Mouse (Mus musculus) hindbrain, embryonic 16.5 days (tissue): ENCODE measurements around the gene Sptbn4. TPM values are rescaled to one million over a fixed set of nuclear protein-coding genes. Genes with fewer than 3 reads are reported as not detected.

Experiments
- ATAC-seq: fragments of 200-750 bp; cut with Nextera tagmentation; 2 replicates; pipeline ENCODE4 v1.8.0; 2017; ENCODE audit warnings: moderate TSS enrichment, moderate library complexity
- H3K27ac ChIP-seq: fragments of 300-500 bp; sonication (generic); 2 replicates; pipeline ENCODE4 v1.5.1; 2014; ENCODE audit warnings: low read depth, mild to moderate bottlenecking, control low read depth, low read length, moderate library complexity
- H3K27me3 ChIP-seq: fragments of 300-500 bp; sonication (generic); replicated peaks from 2 replicates; pipeline ENCODE4 v1.6.1; 2014; ENCODE audit warnings: low read length; ENCODE audit not compliant: control insufficient read depth, insufficient read depth
- H3K36me3 ChIP-seq: fragments of 300-500 bp; sonication (generic); 2 replicates; pipeline ENCODE4 v1.6.1; 2014; ENCODE audit warnings: mild to moderate bottlenecking, low read length, moderate library complexity, mixed read lengths; ENCODE audit not compliant: control insufficient read depth, insufficient read depth
- H3K4me1 ChIP-seq: fragments of 300-500 bp; sonication (generic); 2 replicates; pipeline ENCODE4 v1.6.1; 2014; ENCODE audit warnings: low read depth, low read length; ENCODE audit not compliant: control insufficient read depth, insufficient read depth
- H3K4me2 ChIP-seq: fragments of 300-500 bp; sonication (generic); 2 replicates; pipeline ENCODE4 v1.6.1; 2014; ENCODE audit warnings: mild to moderate bottlenecking, low read length, control low read depth, moderate library complexity
- H3K4me3 ChIP-seq: fragments of 300-500 bp; sonication (generic); 2 replicates; pipeline ENCODE4 v1.5.1; 2014; ENCODE audit warnings: mild to moderate bottlenecking, low read length, control low read depth, moderate library complexity
- H3K9ac ChIP-seq: fragments of 300-500 bp; sonication (generic); 2 replicates; pipeline ENCODE4 v1.6.1; 2014; ENCODE audit warnings: low read depth, mild to moderate bottlenecking, control low read depth, low read length, moderate library complexity
- H3K9me3 ChIP-seq: fragments of 300-500 bp; sonication (generic); 2 replicates; pipeline ENCODE4 v1.6.1; 2014; ENCODE audit warnings: mild to moderate bottlenecking, low read length, moderate library complexity; ENCODE audit not compliant: control insufficient read depth
- WGBS: fragments of 180-500 bp; shearing (Covaris S2); extraction: QIAGEN DNeasy Blood & Tissue Kit; methylation state at CpG from one replicate; pipeline ENCODE4 v1.1.7; 2014; 5-methylcytosine and 5-hydroxymethylcytosine counted together
- polyA plus RNA-seq: library from polyadenylated mRNA; unstranded; fragments of >200 nt; fragmentation: Nextera tagmentation; extraction: Ambion mirVana; gene quantifications from 2 replicates; pipeline ENCODE4 v1.2.1, GENCODE M21; 2015

Sptbn4 gene
- polyA plus RNA-seq, 1 experiment from 2014 or later = 3.1 TPM

DNA sequence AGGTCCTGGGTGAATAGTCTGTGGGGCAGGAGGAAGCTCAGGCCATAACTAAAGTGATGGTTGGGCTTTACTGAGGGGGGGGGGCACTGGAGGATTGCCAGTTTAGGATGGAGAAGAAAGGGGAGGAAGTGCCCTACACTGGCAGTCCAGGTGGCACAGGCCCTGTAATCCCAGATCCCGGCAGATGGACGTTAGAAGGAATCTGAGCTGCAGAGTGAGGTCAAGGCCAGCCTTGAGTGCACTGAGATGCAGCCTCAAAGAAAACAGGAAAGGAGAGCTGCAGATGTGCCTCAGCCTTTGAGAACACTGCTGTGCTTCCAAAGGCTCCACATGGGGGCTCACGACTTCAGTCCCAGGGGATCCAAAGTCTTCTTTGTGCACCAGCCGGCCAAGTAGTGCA is 20.2 kb upstream of the Sptbn4 start:
- no peak overlapping the region for H3K4me2 ChIP-seq
- no peak overlapping the region for H3K27ac ChIP-seq
- no peaks in the 10 kb centered on the region for H3K36me3 ChIP-seq
- H3K27me3 ChIP-seq = no peaks in the 10 kb centered on the region
- no peak overlapping the region for H3K4me3 ChIP-seq
- H3K9ac ChIP-seq = no peak overlapping the region
- peaks cover 4% of the 10 kb centered on the region for H3K4me1 ChIP-seq
- WGBS = 36% methylated on average over 4 of the region's 4 CpGs
- 0 out of 2 replicates have a peak, but pooled peaks have one; percentile 10 for ATAC-seq
- no peaks in the 10 kb centered on the region for H3K9me3 ChIP-seq

DNA sequence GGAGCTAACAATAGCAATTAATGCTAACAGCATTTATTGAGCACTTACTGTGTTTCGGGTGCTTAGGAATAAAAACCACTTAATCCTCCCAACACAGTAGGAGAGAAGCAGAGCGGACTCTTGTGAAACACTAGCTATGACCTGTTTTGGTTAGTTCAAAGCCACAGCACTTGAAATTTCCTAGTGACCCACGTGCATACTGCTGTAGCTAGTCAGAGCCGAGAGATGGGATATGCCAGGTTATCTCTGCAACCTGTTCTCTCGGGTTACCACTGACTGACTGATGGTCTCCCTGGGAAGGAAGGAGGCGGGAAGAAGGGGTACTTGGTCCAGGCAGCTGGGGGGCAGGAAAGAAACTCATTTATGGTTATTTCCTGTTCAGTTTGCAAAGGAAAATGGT is 13.0 kb upstream of the Sptbn4 start:
- Histone ChIP-seq H3K36me3 (no peaks in the 10 kb centered on the region), H3K9me3 (no peaks in the 10 kb centered on the region), H3K4me2 (no peak overlapping the region), H3K4me3 (no peak overlapping the region), H3K9ac (no peak overlapping the region), H3K27ac (no peak overlapping the region), H3K27me3 (no peaks in the 10 kb centered on the region), H3K4me1 (no peaks in the 10 kb centered on the region)
- WGBS = 89% methylated on average over 6 of the region's 6 CpGs
- no peak for ATAC-seq

DNA sequence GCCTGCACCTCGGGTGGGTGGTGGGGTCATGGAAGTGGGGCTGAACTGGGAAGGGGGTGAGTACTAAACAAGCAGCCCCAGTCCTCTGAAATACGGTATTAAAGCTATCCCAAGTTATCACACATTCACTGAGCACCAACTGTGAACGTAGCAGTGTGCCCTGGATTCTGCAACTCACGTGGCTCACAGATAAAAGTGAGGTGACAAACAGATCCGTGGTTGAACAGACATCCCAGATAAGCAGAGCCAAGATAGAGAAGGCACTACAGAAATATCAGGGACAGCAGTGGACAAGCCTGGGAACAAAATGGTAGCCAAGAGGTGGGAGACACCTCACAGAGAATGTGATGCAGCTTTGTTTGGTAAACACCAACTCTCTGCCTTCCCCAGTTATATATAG is 12.2 kb upstream of the Sptbn4 start:
- WGBS = 94% methylated on average over 5 of the region's 5 CpGs
- no peak for ATAC-seq
- Histone ChIP-seq H3K36me3 (no peaks in the 10 kb centered on the region), H3K27me3 (no peaks in the 10 kb centered on the region), H3K9me3 (no peaks in the 10 kb centered on the region), H3K4me1 (no peaks in the 10 kb centered on the region), H3K9ac (no peak overlapping the region), H3K4me2 (no peak overlapping the region), H3K27ac (no peak overlapping the region), H3K4me3 (no peak overlapping the region)

DNA sequence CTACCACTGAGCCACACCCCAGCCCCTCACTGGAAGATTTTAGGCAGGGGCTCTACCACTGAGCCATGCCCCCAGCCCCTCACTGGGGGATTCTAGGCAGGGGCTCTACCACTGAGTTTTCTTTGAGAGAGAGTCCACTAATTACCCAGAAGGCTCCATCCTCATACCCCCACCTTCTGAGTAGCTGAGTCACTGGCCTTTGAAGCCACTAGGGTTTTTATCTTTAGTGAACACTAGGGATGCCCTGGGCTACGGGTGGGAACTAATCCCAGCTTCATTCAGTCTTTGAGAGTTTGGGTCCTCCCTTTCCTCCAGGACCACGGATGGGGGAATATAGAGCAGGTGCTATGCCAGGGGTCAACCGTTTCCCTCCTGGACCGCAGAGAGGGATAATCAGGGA is 11.1 kb upstream of the Sptbn4 start:
- H3K4me3 ChIP-seq = no peak overlapping the region
- H3K9me3 ChIP-seq = no peaks in the 10 kb centered on the region
- no peaks in the 10 kb centered on the region for H3K36me3 ChIP-seq
- no peak overlapping the region for H3K27ac ChIP-seq
- no peak for ATAC-seq
- H3K4me2 ChIP-seq = no peak overlapping the region
- WGBS = 91% methylated on average over 4 of the region's 4 CpGs
- no peak overlapping the region for H3K9ac ChIP-seq
- no peaks in the 10 kb centered on the region for H3K4me1 ChIP-seq
- no peaks in the 10 kb centered on the region for H3K27me3 ChIP-seq

DNA sequence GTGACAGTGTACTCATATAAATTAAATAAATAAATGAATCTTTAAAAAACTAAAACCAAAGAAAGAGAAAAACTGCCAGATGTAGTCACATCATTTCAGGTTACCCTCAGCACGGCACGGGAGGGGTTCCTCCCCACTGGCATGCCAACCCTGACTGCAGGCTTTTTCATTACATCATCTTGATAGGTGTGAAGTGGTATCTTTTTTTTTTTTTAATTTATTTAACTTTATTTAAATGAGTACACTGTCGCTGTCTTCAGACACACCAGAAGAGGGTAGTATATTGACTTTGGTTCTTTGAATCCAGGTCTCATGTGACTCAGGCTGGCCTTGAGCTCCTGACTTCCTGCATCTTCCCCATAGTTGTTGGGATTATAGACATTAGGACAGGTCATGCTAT is 7.8 kb upstream of the Sptbn4 start:
- no peak for ATAC-seq
- no peak overlapping the region for H3K4me2 ChIP-seq

DNA sequence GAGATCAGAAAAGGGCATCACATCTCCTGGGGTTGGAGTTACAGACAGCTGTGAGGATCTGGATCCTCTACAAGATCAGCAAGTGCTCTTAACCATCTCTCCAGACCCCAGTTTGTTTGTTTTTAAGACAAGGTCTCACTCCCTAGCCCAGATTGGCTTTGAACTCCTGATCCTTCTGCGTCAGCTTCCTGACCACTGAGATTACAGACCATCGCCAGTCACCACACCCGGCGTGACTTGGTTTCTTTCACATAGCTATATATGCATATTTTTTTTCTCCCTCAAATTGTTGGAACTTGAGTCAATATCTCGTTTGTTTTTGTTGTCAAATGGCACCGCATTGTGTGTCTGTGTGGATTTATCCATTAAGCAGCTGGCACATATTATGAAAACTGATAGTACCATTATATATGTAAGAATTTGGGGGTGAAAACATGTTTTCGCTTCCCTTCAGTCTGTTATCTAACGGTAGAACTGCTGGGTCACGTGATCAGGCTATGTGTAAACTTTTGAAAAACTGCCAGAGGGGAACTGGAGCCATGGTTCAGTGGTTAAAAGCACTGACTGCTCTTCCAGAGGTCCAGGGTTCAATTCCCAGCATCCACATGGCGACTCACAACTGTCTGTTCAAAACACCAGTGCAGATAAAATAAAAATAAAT is 7.1 kb upstream of the Sptbn4 start:
- Histone ChIP-seq H3K4me3 (no peak overlapping the region), H3K36me3 (no peaks in the 10 kb centered on the region), H3K4me2 (no peak overlapping the region), H3K27me3 (no peaks in the 10 kb centered on the region), H3K9ac (no peak overlapping the region), H3K9me3 (no peaks in the 10 kb centered on the region), H3K4me1 (no peaks in the 10 kb centered on the region), H3K27ac (no peak overlapping the region)
- 80% methylated on average over 10 of the region's 10 CpGs for WGBS
- ATAC-seq = no peak

More for the DNA sequence above, 7.8 kb upstream of the Sptbn4 start:
- H3K27ac ChIP-seq = no peak overlapping the region
- no peaks in the 10 kb centered on the region for H3K9me3 ChIP-seq
- no peaks in the 10 kb centered on the region for H3K27me3 ChIP-seq
- H3K9ac ChIP-seq = no peak overlapping the region
- H3K36me3 ChIP-seq = no peaks in the 10 kb centered on the region
- no peak overlapping the region for H3K4me3 ChIP-seq
- WGBS = 95% methylated on average over 3 of the region's 3 CpGs
- H3K4me1 ChIP-seq = no peaks in the 10 kb centered on the region

DNA sequence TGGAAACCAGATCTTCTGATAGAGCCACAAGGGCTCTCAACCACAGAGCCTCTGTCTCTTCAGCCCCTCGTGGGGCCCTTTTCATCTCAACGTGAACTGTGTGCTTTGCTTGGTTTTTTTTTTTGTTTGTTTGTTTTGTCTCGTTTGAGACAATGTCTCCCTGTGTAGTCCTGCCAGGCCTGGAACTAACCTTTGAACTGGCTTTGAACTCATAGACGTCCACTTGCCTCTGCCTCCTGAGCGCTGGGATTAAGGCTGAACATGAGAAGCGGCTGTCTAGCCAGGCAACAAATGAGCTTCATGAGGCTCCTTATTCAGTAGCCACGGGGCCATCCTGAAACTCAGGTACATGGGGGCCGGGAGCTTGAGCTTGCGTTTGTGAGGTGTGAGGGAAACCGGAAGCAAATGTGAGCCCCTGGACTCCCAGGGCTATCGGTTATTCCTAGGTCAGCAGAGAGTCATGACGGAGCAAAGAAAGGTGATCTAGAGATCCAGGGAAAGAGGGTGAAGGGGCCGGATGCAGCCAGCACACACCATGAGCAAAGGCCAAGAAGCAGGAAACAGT is 4.8 kb upstream of the Sptbn4 start:
- 61% methylated on average over 13 of the region's 13 CpGs for WGBS
- no peak for ATAC-seq
- no peak overlapping the region for H3K4me2 ChIP-seq
- H3K36me3 ChIP-seq = no peaks in the 10 kb centered on the region
- H3K27me3 ChIP-seq = no peaks in the 10 kb centered on the region
- no peak overlapping the region for H3K27ac ChIP-seq
- H3K4me1 ChIP-seq = peaks cover 5% of the 10 kb centered on the region; the same call in 1 of the 2 replicates
- H3K9ac ChIP-seq = no peak overlapping the region
- H3K4me3 ChIP-seq = no peak overlapping the region
- no peaks in the 10 kb centered on the region for H3K9me3 ChIP-seq

DNA sequence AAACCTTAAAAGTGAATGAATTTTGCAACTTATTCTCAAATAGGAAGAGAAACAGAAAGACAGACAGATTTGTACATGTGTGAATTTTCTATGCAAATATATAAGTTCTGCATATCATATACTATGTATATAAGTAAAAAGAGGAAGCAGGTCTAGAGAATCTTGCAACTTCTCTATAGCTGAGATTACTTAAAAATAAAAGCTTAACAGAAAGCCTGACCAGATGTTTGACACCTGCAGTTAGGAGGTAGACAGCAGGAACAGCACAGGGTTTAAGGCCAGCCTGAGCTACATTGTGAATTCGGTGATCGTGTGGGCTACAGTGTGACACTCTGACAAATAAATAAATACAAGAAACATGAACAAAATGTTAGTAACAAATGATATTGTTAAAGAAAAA is 3.9 kb upstream of the Sptbn4 start:
- Histone ChIP-seq H3K27ac (no peak overlapping the region), H3K9ac (no peak overlapping the region), H3K4me3 (no peak overlapping the region), H3K4me1 (peaks cover 5% of the 10 kb centered on the region), H3K4me2 (no peak overlapping the region), H3K9me3 (no peaks in the 10 kb centered on the region), H3K36me3 (no peaks in the 10 kb centered on the region), H3K27me3 (no peaks in the 10 kb centered on the region)
- WGBS = 94% methylated on average over 2 of the region's 2 CpGs
- ATAC-seq = no peak

DNA sequence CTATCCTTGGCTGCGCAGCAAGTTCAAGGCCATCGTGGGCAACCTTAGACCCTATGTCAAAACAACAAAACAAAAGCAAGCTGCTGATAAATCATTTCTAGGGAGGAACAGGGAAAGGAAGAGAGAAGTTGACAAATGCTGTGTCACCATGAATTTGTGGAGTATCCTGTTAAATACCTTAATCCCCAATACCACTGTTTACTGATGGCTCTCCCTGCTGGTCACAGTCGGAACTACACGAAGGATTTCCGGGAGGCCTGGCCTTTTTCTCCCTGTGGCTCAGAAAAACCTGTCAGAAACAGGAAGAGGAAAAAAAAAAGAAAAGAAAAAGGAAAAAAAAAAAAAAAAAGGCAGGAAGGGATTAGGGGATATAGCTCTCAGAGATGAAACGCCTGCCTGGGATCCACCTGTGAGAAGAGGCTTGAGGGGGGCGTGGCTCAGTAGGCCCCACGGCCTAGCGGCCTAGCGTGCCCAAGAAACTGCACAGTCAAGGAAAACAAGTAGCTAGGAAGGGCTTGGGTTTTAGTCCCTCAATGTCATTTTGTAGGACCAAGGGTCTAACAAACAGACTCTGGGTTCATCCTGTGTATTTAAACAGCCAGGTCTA is 1.9 kb upstream of the Sptbn4 start:
- Histone ChIP-seq H3K4me2 (no peak overlapping the region), H3K4me1 (peaks cover 9% of the 10 kb centered on the region), H3K27me3 (no peaks in the 10 kb centered on the region), H3K36me3 (no peaks in the 10 kb centered on the region), H3K9me3 (no peaks in the 10 kb centered on the region), H3K4me3 (no peak overlapping the region), H3K27ac (no peak overlapping the region), H3K9ac (no peak overlapping the region)
- ATAC-seq = no peak
- 66% methylated on average over 10 of the region's 10 CpGs for WGBS
